Mouse (Mus musculus) forelimb bud, embryonic 11.5 days (tissue): ENCODE data around the gene Lgi1.
A peak's percentile ranks its signal among the peaks of the same experiment; 100 is the strongest.

Experiments
- DNase-seq: peaks from one replicate; pipeline ENCODE4 v3.0.0-alpha.2; 2012; ENCODE audit warnings: low read depth, low spot score

Gene Lgi1

DNA sequence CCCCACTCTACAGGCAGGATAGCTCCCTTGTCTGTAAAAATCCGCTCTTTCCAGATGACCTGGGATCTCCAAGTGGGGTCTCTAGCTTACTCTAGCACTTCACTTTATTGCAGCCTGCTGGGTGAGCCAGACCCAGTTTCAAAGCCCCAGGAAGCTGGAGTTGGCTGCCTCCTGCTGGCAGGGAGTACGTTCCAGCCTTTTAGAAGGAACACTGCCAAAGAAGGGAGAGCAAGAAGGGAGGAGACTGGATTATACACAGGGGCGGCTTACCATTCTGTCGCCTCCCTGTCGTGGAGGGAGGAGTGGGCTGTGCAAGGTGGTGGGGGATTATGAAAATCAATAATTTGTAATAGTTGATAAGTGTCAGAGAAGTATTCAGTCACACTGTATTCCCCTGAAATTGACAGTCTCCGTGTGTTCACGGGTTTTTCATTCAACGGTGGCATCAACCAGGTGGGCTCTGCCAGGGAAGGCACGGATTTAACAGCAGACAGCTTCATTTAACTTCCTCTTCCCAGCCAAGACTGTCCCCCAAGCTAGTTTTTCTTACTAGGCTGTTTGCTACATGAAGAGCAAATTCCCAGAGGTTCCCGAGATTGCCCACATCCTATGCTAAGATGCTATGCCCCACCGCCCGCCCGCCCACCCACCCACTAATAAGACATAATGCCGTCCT lies 369 bp upstream of the Lgi1 start:
- DNase-seq: no peak

DNA sequence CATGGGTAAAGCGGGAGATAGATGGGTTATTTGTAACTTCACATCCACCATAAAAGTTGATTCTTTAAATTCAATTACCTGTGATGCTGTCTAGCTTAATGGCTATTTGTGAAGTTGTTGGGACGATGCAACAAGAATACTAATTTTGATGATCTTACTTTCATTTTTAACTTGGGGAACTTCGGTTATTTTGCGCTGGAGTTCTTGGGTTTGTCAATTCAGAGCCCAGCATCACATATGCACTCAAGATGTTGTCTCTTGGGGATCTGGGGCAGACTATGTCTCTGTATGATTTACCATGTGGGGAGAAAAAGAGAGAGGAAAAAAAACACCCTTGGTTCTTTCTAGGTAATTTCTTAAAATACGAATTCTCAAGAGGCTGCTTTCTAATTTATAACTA lies 1.4 kb downstream of the Lgi1 start:
- DNase-seq: no peak

GRCm38 (mm10) chr19:38267469-38267868 lies 3.1 kb downstream of the Lgi1 start:
- DNase-seq: no peak

DNA sequence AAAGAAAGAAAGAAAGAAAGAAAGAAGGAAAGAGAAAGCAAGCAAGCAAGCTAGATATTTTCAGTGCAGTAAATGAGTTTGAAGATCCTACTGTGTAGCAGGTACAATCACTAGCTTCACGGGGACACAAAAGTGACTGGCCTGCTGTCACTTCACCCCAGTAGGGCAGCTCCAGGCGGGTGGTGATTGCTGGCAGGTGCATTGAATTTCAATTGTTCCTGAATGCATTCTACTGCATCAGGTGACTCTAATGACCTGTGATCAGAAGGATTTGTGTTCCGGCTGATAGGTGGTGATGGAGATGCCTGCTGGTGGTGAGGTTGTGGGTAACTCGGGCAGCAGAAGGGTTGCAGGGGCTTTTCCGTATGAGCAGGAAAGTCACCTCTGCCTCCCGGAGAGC lies 6.7 kb downstream of the Lgi1 start:
- no peak for DNase-seq

DNA sequence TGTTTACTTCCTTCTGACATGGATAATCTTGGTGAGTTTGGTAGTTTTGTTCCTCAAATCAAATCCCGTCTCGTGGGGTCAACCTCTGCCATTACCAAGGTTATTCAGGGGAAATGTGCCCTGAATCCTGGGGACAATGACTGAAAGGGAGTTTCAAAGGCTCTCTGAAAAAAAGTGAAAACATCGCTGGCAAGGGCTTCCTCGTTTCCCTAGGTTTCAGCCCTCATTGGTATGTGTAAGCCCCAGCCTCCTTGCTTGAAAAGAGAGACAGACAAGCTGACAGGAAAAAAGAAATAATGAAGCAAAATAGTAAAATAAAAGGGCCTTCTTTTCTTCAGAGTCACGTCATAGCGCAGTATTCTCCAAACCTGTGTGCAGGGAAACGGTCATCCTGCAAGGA lies 9.5 kb downstream of the Lgi1 start:
- DNase-seq: no peak

- no peak for DNase-seq
Observed at GRCm38 (mm10) chr19:38274747-38275421, 10.5 kb downstream of the Lgi1 start.

DNA sequence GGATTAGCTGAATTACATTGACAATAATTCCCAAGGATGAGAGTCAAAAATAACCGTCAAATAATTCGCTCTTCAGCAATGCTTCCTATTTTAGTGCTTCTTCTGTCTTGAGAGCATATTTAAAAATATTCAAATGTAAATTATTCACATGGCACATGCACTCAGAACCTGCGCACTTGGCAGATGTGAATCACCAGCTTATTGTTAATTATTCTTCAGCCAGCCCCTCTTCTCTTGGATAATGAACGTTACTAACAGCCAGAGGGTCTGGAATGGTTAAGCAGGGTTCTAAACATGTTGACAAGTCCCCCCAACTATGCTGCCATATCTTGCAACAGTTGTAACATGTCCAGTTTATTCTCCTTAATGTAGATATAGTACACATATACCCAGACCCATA lies 11.9 kb downstream of the Lgi1 start:
- no peak for DNase-seq

DNA sequence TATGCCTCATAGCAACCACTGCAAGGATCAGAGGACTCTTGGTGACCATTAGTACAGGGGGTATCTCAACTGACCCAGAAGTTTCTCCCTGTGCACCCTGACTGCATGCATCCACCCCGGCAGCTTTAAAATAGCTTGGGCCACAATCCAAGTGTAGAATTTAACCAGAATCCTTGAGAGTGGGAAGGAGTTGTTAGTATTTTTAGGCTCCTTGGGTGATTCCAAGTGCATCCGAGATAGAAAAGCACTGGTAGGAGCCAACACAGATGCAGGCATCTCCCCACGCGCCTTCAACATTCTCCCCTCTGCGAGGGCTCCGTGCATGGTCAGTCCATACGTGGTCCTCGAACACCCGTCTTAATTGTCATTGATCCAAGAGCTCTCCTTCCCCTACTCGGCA lies 15.9 kb downstream of the Lgi1 start:
- no peak for DNase-seq

DNA sequence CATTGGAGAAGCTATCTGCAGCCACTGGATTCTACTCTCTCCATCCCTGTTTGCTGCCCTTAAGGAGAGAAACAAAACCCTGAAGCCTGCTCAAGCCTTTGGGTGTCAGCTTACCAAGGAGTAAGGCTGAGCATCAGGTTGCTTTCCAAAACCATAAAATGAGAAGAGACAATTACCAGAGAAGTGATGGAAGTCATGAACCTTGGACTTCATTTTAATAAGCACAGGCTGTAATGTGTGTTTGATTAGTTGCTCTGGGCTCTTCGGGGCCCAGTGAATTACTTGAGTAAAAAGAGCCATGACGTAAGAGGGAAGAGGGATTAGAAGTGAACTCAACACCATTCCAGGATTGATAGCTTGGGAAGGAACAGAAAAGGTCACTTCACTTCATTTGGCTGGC lies 18.1 kb downstream of the Lgi1 start:
- peak; percentile 46 for DNase-seq

- DNase-seq: no peak
Observed at GRCm38 (mm10) chr19:38288556-38288955, 24.2 kb downstream of the Lgi1 start.

DNA sequence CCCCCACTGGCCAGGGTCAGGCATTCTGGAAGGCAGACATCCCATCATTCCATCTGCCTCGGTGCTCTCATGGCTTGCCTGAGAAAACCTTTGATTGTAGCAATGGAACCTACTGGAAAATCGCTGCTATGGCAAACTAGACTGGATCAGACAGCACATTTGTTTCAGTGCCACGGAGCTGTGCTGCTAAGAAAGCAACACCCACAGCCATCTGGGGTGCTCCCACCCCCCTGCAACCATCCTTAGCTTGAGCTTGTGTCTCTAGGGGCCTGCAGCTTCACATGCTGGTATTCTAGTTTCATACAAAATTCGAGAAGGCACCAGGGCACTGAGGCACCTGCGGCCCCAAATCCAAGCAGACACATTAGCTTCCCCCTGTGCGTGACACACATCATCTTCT lies 27.1 kb downstream of the Lgi1 start:
- DNase-seq: no peak

DNA sequence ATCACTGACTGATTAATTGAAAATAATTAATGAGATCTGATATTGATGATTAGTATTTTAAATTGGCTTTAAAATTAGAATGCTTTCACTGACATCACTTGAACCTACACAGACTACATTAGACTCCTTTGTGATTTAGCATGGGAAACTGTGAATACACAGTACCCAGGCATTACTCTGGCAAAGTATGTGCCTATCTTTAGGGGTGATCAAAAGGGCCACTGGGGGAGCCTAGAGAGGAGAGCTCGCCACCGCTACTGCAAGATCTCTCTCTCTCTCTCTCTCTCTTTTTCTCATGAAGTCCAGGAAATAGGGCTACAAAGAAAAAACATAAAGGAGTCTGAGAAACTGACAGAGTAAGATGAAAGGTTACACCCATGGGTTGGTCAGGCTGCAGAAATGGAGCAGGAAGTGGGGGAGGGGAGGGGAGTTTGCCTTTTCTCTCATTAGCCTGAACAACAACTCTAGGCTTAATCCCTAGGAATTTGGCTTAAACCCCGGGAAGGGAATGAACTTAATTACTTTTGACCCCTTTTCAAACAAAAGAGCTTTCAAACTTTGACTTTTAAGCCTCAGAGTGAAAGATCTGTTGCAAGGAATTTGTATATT lies 33.8 kb downstream of the Lgi1 start:
- DNase-seq: peak; percentile 70

DNA sequence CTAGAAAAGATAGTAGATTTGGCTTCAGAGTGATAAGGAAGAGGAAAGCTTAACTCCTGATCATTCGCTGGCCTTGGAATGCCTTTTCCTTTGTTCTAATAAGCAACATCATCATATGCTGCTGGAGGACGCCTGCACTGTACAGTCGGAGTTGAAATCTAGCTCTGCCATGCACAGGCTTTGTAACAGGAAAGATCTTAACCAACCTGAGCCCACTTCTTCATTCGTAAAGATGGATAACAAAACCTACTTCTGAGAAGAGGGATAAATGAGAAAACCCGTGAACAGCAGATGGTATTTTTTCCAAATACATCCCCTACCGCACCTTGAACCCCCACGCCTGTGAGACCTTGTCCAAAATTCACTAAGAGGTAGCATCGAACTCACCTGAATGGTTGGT lies 43.8 kb downstream of the Lgi1 start:
- no peak for DNase-seq

DNA sequence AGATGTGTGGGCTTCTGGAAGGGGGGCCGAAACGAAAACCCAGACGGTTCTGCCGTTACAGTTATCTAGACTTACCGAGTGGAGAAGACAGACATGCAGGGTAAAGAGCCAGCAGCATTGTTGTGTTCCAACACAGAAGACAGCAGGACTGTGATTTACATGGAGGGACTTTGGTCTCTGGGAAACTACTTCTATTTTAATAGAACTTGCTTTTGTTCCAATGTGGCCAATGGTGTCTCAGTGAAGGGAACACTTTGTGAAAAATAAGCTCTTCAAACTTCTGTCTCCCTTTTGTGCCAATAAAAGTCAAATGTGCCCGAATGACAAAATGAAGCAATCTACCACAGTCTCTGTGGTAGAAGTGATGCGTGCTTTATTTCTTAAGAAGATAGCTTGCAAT lies 50.8 kb downstream of the Lgi1 start:
- no peak for DNase-seq

DNA sequence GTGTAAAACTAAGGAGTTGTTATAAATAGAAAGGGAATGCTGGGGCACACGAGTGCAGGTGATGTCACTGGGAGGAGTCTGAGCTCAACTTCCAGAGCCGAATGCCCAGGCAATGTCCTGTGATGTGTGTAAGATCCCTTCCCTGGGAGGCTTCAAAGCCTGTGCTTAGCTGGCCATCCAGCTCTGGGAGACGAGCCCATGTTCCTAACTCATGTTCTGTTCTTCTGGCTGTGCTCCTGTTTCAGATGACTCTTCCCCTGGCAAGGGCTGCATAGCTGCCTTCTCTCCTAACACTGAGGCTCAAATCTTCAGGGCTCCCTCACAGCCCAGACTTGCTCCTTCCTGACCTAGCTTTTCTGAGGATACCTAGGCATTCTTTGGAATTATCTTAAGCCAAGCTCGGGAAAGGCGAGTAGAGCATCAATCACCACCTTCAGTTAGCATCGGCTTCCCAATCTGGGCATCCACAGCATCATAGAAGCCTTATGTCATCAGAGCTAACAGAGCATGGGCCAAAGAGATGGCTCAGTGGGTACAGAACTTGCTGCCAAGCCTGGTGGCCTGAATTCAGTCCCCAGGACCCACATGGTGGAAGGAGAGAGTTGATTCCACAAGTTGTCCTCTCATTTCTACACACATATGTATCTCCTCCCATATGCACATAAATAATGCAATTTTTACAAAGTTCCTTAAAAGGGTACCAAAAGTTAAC lies 52.4 kb downstream of the Lgi1 start:
- no peak for DNase-seq

DNA sequence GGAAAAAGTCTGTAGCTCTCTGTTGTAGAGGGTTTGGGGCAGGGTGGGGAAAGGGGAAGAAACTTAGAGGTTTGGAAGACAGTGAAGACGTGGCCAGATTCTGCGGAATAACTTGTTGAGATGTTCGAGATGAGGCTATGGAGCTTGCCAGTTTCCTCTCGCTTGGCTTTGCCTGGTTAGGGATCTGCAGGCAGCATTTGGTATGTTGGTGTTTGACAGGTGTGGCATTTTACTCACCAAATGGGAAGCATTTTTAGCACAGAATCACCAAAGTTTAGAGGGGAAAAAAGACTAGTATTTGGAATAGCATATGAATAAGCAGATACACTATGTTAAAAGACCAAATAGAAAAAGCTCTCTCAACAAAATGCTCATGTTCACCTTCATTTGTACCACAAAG lies 54.0 kb downstream of the Lgi1 start:
- DNase-seq: no peak

- no peak for DNase-seq
Observed at GRCm38 (mm10) chr19:38319168-38319567, 54.8 kb downstream of the Lgi1 start.

DNA sequence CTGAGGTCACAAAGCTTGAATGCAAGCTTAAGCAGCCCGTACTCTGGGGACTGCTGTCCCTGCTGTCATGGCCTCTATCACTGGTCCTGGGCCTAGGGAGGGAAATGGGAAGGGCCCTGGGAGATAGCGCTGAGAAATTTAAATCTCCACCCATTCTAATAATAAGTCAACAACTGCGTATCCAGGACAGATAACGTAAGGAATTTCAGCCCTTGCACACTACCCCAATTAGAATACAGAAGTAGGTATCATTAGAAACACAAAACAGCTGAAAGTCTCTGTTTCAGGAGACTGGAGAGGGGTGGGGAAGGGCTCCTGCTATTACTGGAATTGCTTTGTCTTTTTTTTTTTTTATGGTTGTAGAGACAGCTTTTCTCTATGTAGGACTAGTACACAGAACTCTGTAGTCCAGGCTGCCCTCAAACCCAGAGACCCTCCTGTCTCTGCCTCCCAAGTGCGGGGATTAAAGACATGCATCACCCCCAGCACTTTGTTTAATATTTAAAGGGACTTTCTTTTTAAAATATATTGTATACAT lies 56.4 kb downstream of the Lgi1 start:
- no peak for DNase-seq

GRCm38 (mm10) chr19:38323726-38324125 lies 59.4 kb downstream of the Lgi1 start:
- DNase-seq: no peak

- peak; percentile 5 for DNase-seq
Observed at GRCm38 (mm10) chr19:38324147-38325028, 60.1 kb downstream of the Lgi1 start.

DNA sequence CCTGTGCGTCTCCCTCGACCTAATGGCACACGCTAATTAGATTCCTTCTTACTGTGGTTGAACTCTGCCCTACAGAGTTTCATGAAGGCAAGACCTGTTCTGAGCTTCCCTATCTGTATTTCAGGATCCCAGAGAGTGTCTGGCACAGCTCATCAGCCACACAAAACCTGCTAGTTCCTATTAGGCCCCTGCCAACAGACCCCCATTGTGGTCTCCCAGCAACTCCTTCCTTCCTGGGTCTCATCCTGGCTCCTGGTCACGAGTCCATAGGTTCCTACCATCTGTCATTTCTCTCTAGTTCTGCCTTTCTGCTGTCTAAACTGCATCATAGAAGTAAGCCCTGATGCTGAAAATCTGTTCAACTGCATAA lies 60.7 kb downstream of the Lgi1 start:
- DNase-seq: no peak
